ENCODE assay signal across 10 mouse cellular contexts in the genomic region with DNA sequence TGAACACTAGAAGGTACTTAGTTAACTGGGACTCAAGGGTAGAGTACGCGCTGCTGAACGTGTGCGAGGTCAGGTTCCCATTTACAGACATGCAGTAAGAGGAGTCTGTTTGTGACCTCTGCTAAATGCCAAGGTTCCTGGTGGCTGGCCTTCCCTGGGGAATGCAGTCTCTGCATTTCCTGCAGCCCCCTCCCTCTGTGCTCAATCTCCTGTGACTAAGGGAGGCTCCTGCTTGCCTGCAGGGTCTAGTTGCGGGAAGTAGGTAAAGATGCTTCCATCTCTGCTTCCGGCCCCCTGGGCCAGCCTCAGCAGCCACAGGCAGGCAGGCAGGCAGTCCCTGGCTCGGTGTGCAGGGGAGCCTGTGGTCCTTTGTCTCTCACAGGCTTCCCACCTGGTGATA. TPM values are rescaled to one million over a fixed set of nuclear protein-coding genes. Genes with fewer than 3 reads are reported as not detected.
DNase-seq lines count a peak whose midpoint lies in the region; TF ChIP-seq lines count a peak whose summit lies in the region.
"Had no signal": no experiment of that assay in that cellular context is flagged by ENCODE, and none has a peak within 500 bp of the region (broad histone marks: within the 10 kb centered on the region; RNA-seq: fewer than 3 reads in every experiment).

No protein-coding gene starts in this region.

- H3K36me3 ChIP-seq in heart, embryonic 10.5 days, result peaks cover 33% of the 10 kb centered on the region
- H3K36me3 ChIP-seq in limb, embryonic 10.5 days, result peaks cover 40% of the 10 kb centered on the region

- no peaks in the 10 kb centered on the region for H3K9me3 ChIP-seq in heart, embryonic 10.5 days
- H3K9me3 ChIP-seq in limb, embryonic 10.5 days (replicated peaks), result no peaks in the 10 kb centered on the region

- no peaks in the 10 kb centered on the region for H3K27me3 ChIP-seq in heart, embryonic 10.5 days (ENCODE audit: insufficient read depth, poor library complexity, severe bottlenecking)
- no peaks in the 10 kb centered on the region for H3K27me3 ChIP-seq in limb, embryonic 10.5 days (ENCODE audit: low read depth, poor library complexity, severe bottlenecking)

- WGBS in heart, embryonic 10.5 days, result 51% methylated on average over 7 of the region's 7 CpGs
- 63% methylated on average over 7 of the region's 7 CpGs for WGBS in limb, embryonic 10.5 days

- no peak for DNase-seq in heart, embryonic 10.5 days (ENCODE audit: low spot score)
- DNase-seq in heart, postnatal 25 days (ENCODE audit: low spot score), result no peak
- DNase-seq in layer of hippocampus, adult 2 months (ENCODE audit: low spot score in 2 of 2), result no peak
- DNase-seq in layer of hippocampus, adult 18-20 months (ENCODE audit: low spot score in 2 of 2), result no peak
- DNase-seq in R1 (ENCODE audit: low read depth, low spot score), result peak; percentile 75
- DNase-seq in limb, embryonic 10.5 days (ENCODE audit: low spot score), result no peak
- DNase-seq in frontal cortex, adult 2 months (ENCODE audit: extremely low spot score in 1 of 2, low spot score in 1 of 2), result no peak
- no peak for DNase-seq in ovary, postnatal 10 days (ENCODE audit: low spot score)
- DNase-seq: cerebellum, postnatal 10 days; thymus, adult 18-20 months had no signal

- intact Hi-C loops in heart, postnatal 25 days (cut with DNase I), result loop anchor here (5.0 kb wide), 1 partner anchor 55 kb away; no protein-coding TSS in a partner anchor

- no peak for TF ChIP-seq CTCF in layer of hippocampus, adult 2 months (conservative IDR thresholded peaks at IDR 0.05)

- peak overlapping the region; percentile 78 for H3K27ac ChIP-seq in heart, embryonic 10.5 days
- peak overlapping the region; percentile 68; the same call in 1 of the 2 replicates for H3K27ac ChIP-seq in layer of hippocampus, adult 2 months
- peak overlapping the region; percentile 66 for H3K27ac ChIP-seq in limb, embryonic 10.5 days

- peaks cover 34% of the 10 kb centered on the region for H3K4me1 ChIP-seq in heart, embryonic 10.5 days
- H3K4me1 ChIP-seq in limb, embryonic 10.5 days, result peaks cover 37% of the 10 kb centered on the region

- H3K4me3 ChIP-seq in heart, embryonic 10.5 days, result no peak overlapping the region
- no peak overlapping the region for H3K4me3 ChIP-seq in layer of hippocampus, adult 2 months
- no peak overlapping the region for H3K4me3 ChIP-seq in limb, embryonic 10.5 days

RNA-seq across cellular contexts. Expression of gene Txn2, which starts 16.2 kb away (rescaled TPM):
- polyA plus RNA-seq in heart, embryonic 10.5 days (2016; fragmentation: Nextera tagmentation; extraction: Ambion mirVana), result 311 and 315 TPM in 2 replicates
- total RNA-seq in heart, postnatal 25 days (2021), result 100 to 1,000 TPM; 278 to 282 TPM
- total RNA-seq in layer of hippocampus, adult 2 months (2021), result 100 to 1,000 TPM; 119 to 136 TPM
- 100 to 1,000 TPM; 134 to 140 TPM for total RNA-seq in layer of hippocampus, adult 18-20 months (2021)
- 287 and 339 TPM in 2 replicates for polyA plus RNA-seq in limb, embryonic 10.5 days (2016; fragmentation: Nextera tagmentation; extraction: Ambion mirVana)
- polyA plus RNA-seq in frontal cortex, adult 2 months (2012; rRNA removed), result 198 and 213 TPM in 2 replicates

RNA-seq across cellular contexts. Expression of gene Foxred2, which starts 43.9 kb away (rescaled TPM):
- polyA plus RNA-seq in heart, embryonic 10.5 days (2016; fragmentation: Nextera tagmentation; extraction: Ambion mirVana), result 1.7 and 2.8 TPM in 2 replicates
- total RNA-seq in heart, postnatal 25 days (2021), result under 1 TPM; 0.34 to 0.42 TPM
- total RNA-seq in layer of hippocampus, adult 2 months (2021), result 10 to 100 TPM; 11.1 to 11.7 TPM
- 1 to 10 TPM; 9.6 to 9.8 TPM for total RNA-seq in layer of hippocampus, adult 18-20 months (2021)
- polyA plus RNA-seq in limb, embryonic 10.5 days (2016; fragmentation: Nextera tagmentation; extraction: Ambion mirVana), result 7.3 and 7.7 TPM in 2 replicates
- 15.5 and 17.0 TPM in 2 replicates for polyA plus RNA-seq in frontal cortex, adult 2 months (2012; rRNA removed)

RNA-seq across cellular contexts. Expression of gene Eif3d, which starts 58.0 kb away (rescaled TPM):
- 204 and 225 TPM in 2 replicates for polyA plus RNA-seq in heart, embryonic 10.5 days (2016; fragmentation: Nextera tagmentation; extraction: Ambion mirVana)
- total RNA-seq in heart, postnatal 25 days (2021), result 10 to 100 TPM; 69.3 to 69.5 TPM
- 100 to 1,000 TPM in 1 of 2 experiments, 10 to 100 TPM in 1; 94.7 to 103 TPM for total RNA-seq in layer of hippocampus, adult 2 months (2021)
- 100 to 1,000 TPM in 1 of 2 experiments, 10 to 100 TPM in 1; 94.5 to 103 TPM for total RNA-seq in layer of hippocampus, adult 18-20 months (2021)
- 260 and 285 TPM in 2 replicates for polyA plus RNA-seq in limb, embryonic 10.5 days (2016; fragmentation: Nextera tagmentation; extraction: Ambion mirVana)
- 111 and 113 TPM in 2 replicates for polyA plus RNA-seq in frontal cortex, adult 2 months (2012; rRNA removed)

Comparison
In these comparisons a context has a peak if more than half of its experiments do, and no peak if none do; other contexts are left out.
1. RNA of gene Foxred2, which starts 43.9 kb away (total RNA-seq): 11.1 to 11.7 TPM in layer of hippocampus, adult 2 months and 9.6 to 9.8 TPM in layer of hippocampus, adult 18-20 months; 0.34 to 0.42 TPM in heart, postnatal 25 days; every median in the first group is over 4 times any median in the second.
2. Peak in every context shown above with its lines, with median percentiles within 50 percentile points of each other: H3K27ac ChIP-seq.